Comparison of ENCODE assay signal across 23 mouse cellular contexts in genomic region chr11:54982520-54982919, GRCm38 (mm10). TPM values are rescaled to one million over a fixed set of nuclear protein-coding genes. Genes with fewer than 3 reads are reported as not detected.
DNase-seq lines count a peak whose midpoint lies in the region; ATAC-seq and TF ChIP-seq lines count a peak whose summit lies in the region.
"Had no signal": no experiment of that assay in that cellular context is flagged by ENCODE, and none has a peak within 500 bp of the region (broad histone marks: within the 10 kb centered on the region; RNA-seq: fewer than 3 reads in every experiment).

No protein-coding gene starts in this region.

- H3K4me1 ChIP-seq in heart, adult 2 months (ENCODE audit: control insufficient read depth, insufficient read depth, low read length): peaks cover 2% of the 10 kb centered on the region; the same call in 1 of the 2 replicates
- H3K4me1 ChIP-seq in liver, embryonic 14.5 days (replicated peaks; ENCODE audit: control insufficient read depth in 2 of 2, insufficient read depth in 2 of 2, low read length in 1 of 2): no peaks in the 10 kb centered on the region
- H3K4me1 ChIP-seq in liver, embryonic 11.5 days (replicated peaks; ENCODE audit: control insufficient read depth, insufficient read depth, low read length): no peaks in the 10 kb centered on the region
- H3K4me1 ChIP-seq in E14TG2a.4 (replicated peaks; ENCODE audit: low read depth, low read length): peaks cover 43% of the 10 kb centered on the region
- no peaks in the 10 kb centered on the region for H3K4me1 ChIP-seq in bone marrow macrophage, adult 2 months (ENCODE audit: control insufficient read depth, insufficient read depth, low read length)
- H3K4me1 ChIP-seq: hindbrain, embryonic 12.5 days; neural tube, embryonic 13.5 days had no signal

- intact Hi-C loops in heart, adult 2 months (cut with DNase I): loop anchor here (5.0 kb wide), 1 partner anchor 280 kb away; no protein-coding TSS in a partner anchor
- intact Hi-C loops in heart, postnatal 10 days (cut with DNase I): no loop called here

- DNase-seq in heart, adult 2 months: no peak
- no peak for DNase-seq in heart, adult 11 months
- no peak for DNase-seq in liver, embryonic 14.5 days (ENCODE audit: low read depth in 3 of 3, low spot score in 3 of 3)
- DNase-seq in liver, embryonic 11.5 days (ENCODE audit: low spot score): no peak
- DNase-seq in right cerebral cortex, postnatal 36 days (ENCODE audit: low spot score in 2 of 2): no peak
- no peak for DNase-seq in heart, postnatal 10 days
- DNase-seq: cerebellum, adult 11-12 months; cerebellum, postnatal 10 days; heart, postnatal 14 days; kidney, adult 9 months; kidney, postnatal 25 days; lung, postnatal 36 days; midbrain, embryonic 14.5 days; right cerebral cortex, postnatal 4 days; thymus, adult 18-20 months; thymus, postnatal 36 days had no signal

- no peak overlapping the region for H3K9ac ChIP-seq in heart, adult 2 months (ENCODE audit: low read depth, low read length)
- H3K9ac ChIP-seq in liver, embryonic 14.5 days (replicated peaks): no peak overlapping the region
- no peak overlapping the region for H3K9ac ChIP-seq in liver, embryonic 11.5 days (ENCODE audit: low read depth, low read length)
- H3K9ac ChIP-seq: heart, embryonic 12.5 days; neural tube, embryonic 13.5 days; stomach, embryonic 15.5 days had no signal

- no peaks in the 10 kb centered on the region for H3K27me3 ChIP-seq in heart, adult 2 months (ENCODE audit: control insufficient read depth, insufficient read depth, low read length)
- no peaks in the 10 kb centered on the region for H3K27me3 ChIP-seq in liver, embryonic 14.5 days (ENCODE audit: control insufficient read depth, insufficient read depth, low read length)
- H3K27me3 ChIP-seq in liver, embryonic 11.5 days (replicated peaks; ENCODE audit: control insufficient read depth, insufficient read depth, low read length): no peaks in the 10 kb centered on the region
- H3K27me3 ChIP-seq in E14TG2a.4 (ENCODE audit: insufficient read depth, low read length): no peaks in the 10 kb centered on the region
- H3K27me3 ChIP-seq: heart, embryonic 12.5 days; hindbrain, embryonic 12.5 days; neural tube, embryonic 13.5 days; stomach, embryonic 15.5 days had no signal

- no peak overlapping the region for H3K27ac ChIP-seq in heart, adult 2 months
- H3K27ac ChIP-seq in liver, embryonic 14.5 days: no peak overlapping the region
- H3K27ac ChIP-seq in liver, embryonic 11.5 days (ENCODE audit: low read depth, low read length): no peak overlapping the region
- H3K27ac ChIP-seq in bone marrow macrophage, adult 2 months (ENCODE audit: insufficient read depth, low read depth, low read length): no peak overlapping the region
- H3K27ac ChIP-seq: hindbrain, embryonic 12.5 days; neural tube, embryonic 13.5 days; stomach, embryonic 15.5 days had no signal

- ATAC-seq in liver, embryonic 14.5 days (ENCODE audit: insufficient read depth): no peak
- no peak for ATAC-seq in liver, embryonic 11.5 days (replicated peaks; ENCODE audit: low FRiP score)

- H3K4me2 ChIP-seq in liver, embryonic 14.5 days (ENCODE audit: low read depth): no peak overlapping the region
- H3K4me2 ChIP-seq in liver, embryonic 11.5 days: no peak overlapping the region
- H3K4me2 ChIP-seq: heart, embryonic 12.5 days; hindbrain, embryonic 12.5 days; neural tube, embryonic 13.5 days; stomach, embryonic 15.5 days had no signal

- WGBS in heart, adult 2 months: 89% methylated on average over 6 of the region's 6 CpGs
- WGBS in liver, embryonic 14.5 days (ENCODE audit: insufficient replicate concordance): 69% methylated on average over 6 of the region's 6 CpGs
- WGBS in liver, embryonic 11.5 days: 79% methylated on average over 6 of the region's 6 CpGs

- H3K4me3 ChIP-seq in heart, adult 2 months: no peak overlapping the region
- no peak overlapping the region for H3K4me3 ChIP-seq in liver, embryonic 14.5 days (ENCODE audit: insufficient read depth in 1 of 2, low read depth in 2 of 2, low read length in 2 of 2)
- no peak overlapping the region for H3K4me3 ChIP-seq in liver, embryonic 11.5 days (ENCODE audit: low read depth, low read length)
- no peak overlapping the region for H3K4me3 ChIP-seq in E14TG2a.4 (replicated peaks; ENCODE audit: low read length)
- no peak overlapping the region for H3K4me3 ChIP-seq in bone marrow macrophage, adult 2 months (ENCODE audit: insufficient read depth, low read length)
- H3K4me3 ChIP-seq: heart, embryonic 12.5 days; hindbrain, embryonic 12.5 days; neural tube, embryonic 13.5 days; stomach, embryonic 15.5 days had no signal

- no peaks in the 10 kb centered on the region for H3K79me2 ChIP-seq in heart, adult 2 months (replicated peaks; ENCODE audit: control insufficient read depth, insufficient read depth, low read length)

- no peak for TF ChIP-seq POLR2A in heart, adult 2 months (IDR thresholded peaks at IDR 0.05; ENCODE audit: insufficient read depth, low read depth, low read length)
- TF ChIP-seq POLR2A in bone marrow macrophage, adult 2 months (IDR thresholded peaks at IDR 0.05; ENCODE audit: borderline replicate concordance, low read depth, low read length): no peak

- peaks cover 4% of the 10 kb centered on the region; the same call in 1 of the 2 replicates for H3K36me3 ChIP-seq in heart, adult 2 months (ENCODE audit: control insufficient read depth, insufficient read depth, low read length)
- H3K36me3 ChIP-seq in liver, embryonic 14.5 days (replicated peaks; ENCODE audit: control insufficient read depth, insufficient read depth, low read depth): no peaks in the 10 kb centered on the region
- H3K36me3 ChIP-seq in liver, embryonic 11.5 days (ENCODE audit: control insufficient read depth, insufficient read depth, low read length): peaks cover 26% of the 10 kb centered on the region; the same call in 1 of the 2 replicates
- H3K36me3 ChIP-seq in E14TG2a.4 (ENCODE audit: insufficient read depth, low read length): peaks cover 84% of the 10 kb centered on the region

- H3K9me3 ChIP-seq in liver, embryonic 14.5 days (ENCODE audit: control insufficient read depth, low read length): no peaks in the 10 kb centered on the region
- H3K9me3 ChIP-seq in liver, embryonic 11.5 days (ENCODE audit: control insufficient read depth, low read length): no peaks in the 10 kb centered on the region
- no peaks in the 10 kb centered on the region for H3K9me3 ChIP-seq in E14TG2a.4 (ENCODE audit: low read length)
- H3K9me3 ChIP-seq: heart, embryonic 12.5 days; hindbrain, embryonic 12.5 days; megakaryocyte, embryonic 14.5 days; neural tube, embryonic 13.5 days; stomach, embryonic 15.5 days had no signal

- TF ChIP-seq EP300 in heart, adult 2 months (IDR thresholded peaks at IDR 0.05; ENCODE audit: insufficient read depth, low read depth, low read length): no peak
- no peak for TF ChIP-seq EP300 in liver, embryonic 14.5 days (IDR thresholded peaks at IDR 0.05; ENCODE audit: low read depth)

- peak; percentile 45 for TF ChIP-seq CTCF in heart, adult 2 months (IDR thresholded peaks at IDR 0.05)
- peak; percentile 26; the same call in 1 of the 2 replicates for TF ChIP-seq CTCF in liver, embryonic 14.5 days (IDR thresholded peaks at IDR 0.05; ENCODE audit: low read depth)
- TF ChIP-seq CTCF in E14TG2a.4 (conservative IDR thresholded peaks at IDR 0.05; ENCODE audit: low read length): peak; percentile 27
- peak; percentile 13; the same call in 1 of the 2 replicates for TF ChIP-seq CTCF in bone marrow macrophage, adult 2 months (IDR thresholded peaks at IDR 0.05; ENCODE audit: low read depth, low read length)

RNA-seq across cellular contexts. Expression of gene Tnip1, which starts 19.8 kb away (rescaled TPM):
- total RNA-seq in heart, adult 2 months (2021): 10 to 100 TPM; 25.9 to 34.4 TPM
- polyA plus RNA-seq in heart, adult 2 months (2012; rRNA removed): 26.6 and 31.9 TPM in 2 replicates
- 3.4 and 5.2 TPM in 2 replicates for polyA plus RNA-seq in liver, embryonic 14.5 days (2012; rRNA removed)
- polyA plus RNA-seq in liver, embryonic 14.5 days (2014; fragmentation: Nextera tagmentation; extraction: Ambion mirVana): 3.6 and 3.7 TPM in 2 replicates
- 11.4 and 12.1 TPM in 2 replicates for polyA plus RNA-seq in liver, embryonic 11.5 days (2014; fragmentation: Nextera tagmentation; extraction: Ambion mirVana)
- 70.3 and 72.2 TPM in 2 replicates for polyA plus RNA-seq in bone marrow macrophage, adult 2 months (2012; ENCODE audit: insufficient read depth, insufficient read length, missing spikeins)
- total RNA-seq in heart, postnatal 10 days (2021): 10 to 100 TPM; 33.4 to 37.1 TPM

RNA-seq across cellular contexts. Expression of gene Anxa6, which starts 50.7 kb away (rescaled TPM):
- total RNA-seq in heart, adult 2 months (2021): 100 to 1,000 TPM; 205 to 213 TPM
- 136 and 193 TPM in 2 replicates for polyA plus RNA-seq in heart, adult 2 months (2012; rRNA removed)
- 21.2 and 24.2 TPM in 2 replicates for polyA plus RNA-seq in liver, embryonic 14.5 days (2012; rRNA removed)
- 36.7 and 42.1 TPM in 2 replicates for polyA plus RNA-seq in liver, embryonic 14.5 days (2014; fragmentation: Nextera tagmentation; extraction: Ambion mirVana)
- 78.5 and 86.6 TPM in 2 replicates for polyA plus RNA-seq in liver, embryonic 11.5 days (2014; fragmentation: Nextera tagmentation; extraction: Ambion mirVana)
- 157 and 169 TPM in 2 replicates for polyA plus RNA-seq in bone marrow macrophage, adult 2 months (2012; ENCODE audit: insufficient read depth, insufficient read length, missing spikeins)
- 100 to 1,000 TPM; 319 to 333 TPM for total RNA-seq in heart, postnatal 10 days (2021)
